Mouse (Mus musculus) forebrain, postnatal 0 days (tissue): ENCODE data around the gene Fbxw8. TPM values are rescaled to one million over a fixed set of nuclear protein-coding genes. Genes with fewer than 3 reads are reported as not detected.

Experiments
- ATAC-seq: fragments of 200-750 bp; cut with Nextera tagmentation; 2 replicates; pipeline ENCODE4 v1.8.0; 2017; ENCODE audit warnings: mild to moderate bottlenecking, moderate library complexity
- DNase-seq: peaks from one replicate; pipeline ENCODE4 v3.0.0-alpha.2; 2015
- H3K27ac ChIP-seq: fragments of 300-500 bp; sonication (generic); 2 replicates; pipeline ENCODE4 v1.5.1; 2014; ENCODE audit warnings: low read depth, mild to moderate bottlenecking, antibody characterized with exemption, low read length, moderate library complexity, mixed read lengths
- H3K27me3 ChIP-seq: fragments of 300-500 bp; sonication (generic); 2 replicates; pipeline ENCODE4 v1.6.1; 2014; ENCODE audit warnings: mild to moderate bottlenecking, low read length, mixed read lengths; ENCODE audit not compliant: insufficient read depth
- H3K36me3 ChIP-seq: fragments of 300-500 bp; sonication (generic); 2 replicates; pipeline ENCODE4 v1.6.1; 2014; ENCODE audit warnings: mild to moderate bottlenecking, moderate library complexity; ENCODE audit not compliant: insufficient read depth
- H3K4me1 ChIP-seq: fragments of 300-500 bp; sonication (generic); 2 replicates; pipeline ENCODE4 v1.6.1; 2014; ENCODE audit warnings: antibody characterized with exemption; ENCODE audit not compliant: insufficient read depth
- H3K4me2 ChIP-seq: fragments of 300-500 bp; sonication (generic); 2 replicates; pipeline ENCODE4 v1.6.1; 2014; ENCODE audit warnings: low read depth, mild to moderate bottlenecking, moderate library complexity
- H3K4me3 ChIP-seq: fragments of 300-500 bp; sonication (generic); 2 replicates; pipeline ENCODE4 v1.5.1; 2014; ENCODE audit warnings: low read depth, low read length, mixed read lengths
- H3K9ac ChIP-seq: fragments of 300-500 bp; sonication (generic); 2 replicates; pipeline ENCODE4 v1.6.1; 2014; ENCODE audit warnings: mild to moderate bottlenecking
- H3K9me3 ChIP-seq: fragments of 300-500 bp; sonication (generic); 2 replicates; pipeline ENCODE4 v1.6.1; 2016; ENCODE audit warnings: low read length
- CTCF ChIP-seq: sonication (generic); IDR thresholded peaks from 2 replicates; pipeline ENCODE4 v1.5.1; 2016; ENCODE audit warnings: antibody characterized with exemption, control low read depth, low read depth
- WGBS: fragments of 180-500 bp; shearing (Covaris S2); extraction: QIAGEN DNeasy Blood & Tissue Kit; methylation state at CpG from one replicate; pipeline ENCODE4 v1.1.7; 2014; 5-methylcytosine and 5-hydroxymethylcytosine counted together
- polyA plus RNA-seq: library from polyadenylated mRNA; unstranded; fragments of >200 nt; fragmentation: Nextera tagmentation; extraction: Ambion mirVana; gene quantifications from 2 replicates; pipeline ENCODE4 v1.2.1, GENCODE M21; 2015
- total RNA-seq: library from RNA; depleted of rRNA; stranded (reverse); fragments of >200 nt; gene quantifications from 2 replicates; pipeline ENCODE4 v1.2.3, GENCODE M21; 2014; rRNA removed

Fbxw8 gene
- total RNA-seq = 42.8 and 51.0 TPM in 2 replicates
- 15.2 and 16.4 TPM in 2 replicates for polyA plus RNA-seq

DNA sequence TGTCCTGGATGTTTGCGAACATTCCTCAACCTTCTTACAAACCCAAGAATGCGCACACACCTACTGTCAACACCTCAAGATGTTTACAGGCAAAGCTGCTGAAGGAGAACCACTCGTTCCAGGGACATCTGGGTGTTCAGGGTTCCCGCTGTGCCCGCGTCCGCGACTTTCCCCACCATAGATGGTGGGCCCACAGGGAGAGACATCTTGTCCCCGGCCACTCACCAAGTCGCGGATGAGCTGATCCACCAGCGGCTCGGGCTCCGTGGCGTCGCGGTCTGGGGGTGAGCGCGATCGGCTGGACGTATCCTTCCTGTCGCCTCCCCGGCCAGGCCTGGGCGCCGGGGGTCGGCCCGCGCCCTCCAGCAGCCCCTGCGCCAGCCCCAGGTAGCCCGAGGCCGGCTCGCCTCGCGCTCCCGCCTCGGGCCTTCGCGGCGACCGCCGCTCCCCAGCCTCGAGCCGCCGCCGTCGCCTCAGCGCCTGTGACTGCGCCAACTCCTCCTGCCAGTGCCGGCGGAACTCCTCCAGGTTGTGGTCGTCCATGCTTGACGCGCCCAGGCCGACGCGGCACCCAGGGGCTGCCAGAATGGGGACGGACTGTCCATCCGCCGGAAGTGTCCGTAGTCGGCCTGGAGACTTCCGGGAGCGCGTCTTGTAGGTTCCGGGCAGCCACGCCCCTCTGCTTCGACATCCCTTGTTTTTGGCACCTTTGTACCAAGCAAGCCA, at the start of gene Fbxw8:
TSS of gene Fbxw8 (minus strand) at position 626 of the 726 bp plus-strand sequence.
- Histone ChIP-seq H3K36me3 (no peaks in the 10 kb centered on the region), H3K4me2 (peak within 1 kb of the TSS; percentile 82), H3K9ac (peak within 1 kb of the TSS; percentile 82), H3K4me1 (peaks cover 4% of the 10 kb centered on the region; the same call in 1 of the 2 replicates), H3K4me3 (peak within 1 kb of the TSS; percentile 93), H3K27me3 (no peaks in the 10 kb centered on the region), H3K27ac (no peak within 1 kb of the TSS), H3K9me3 (no peaks in the 10 kb centered on the region)
- ATAC-seq (peak; percentile 95), DNase-seq (peak; percentile 93)
- TF ChIP-seq CTCF = no peak
- under 1% methylated on average over 65 of the region's 67 CpGs for WGBS

GRCm38 (mm10) chr5:118204675-118205440, 49.6 kb upstream of the Fbxw8 start:
- Histone ChIP-seq H3K4me2 (no peak overlapping the region), H3K36me3 (peaks cover 28% of the 10 kb centered on the region), H3K4me3 (no peak overlapping the region), H3K9ac (no peak overlapping the region), H3K4me1 (no peaks in the 10 kb centered on the region), H3K9me3 (no peaks in the 10 kb centered on the region), H3K27me3 (no peaks in the 10 kb centered on the region), H3K27ac (no peak overlapping the region)
- no peak for TF ChIP-seq CTCF
- no peak for DNase-seq
- no peak for ATAC-seq
- 85% methylated on average over 16 of the region's 16 CpGs for WGBS

DNA sequence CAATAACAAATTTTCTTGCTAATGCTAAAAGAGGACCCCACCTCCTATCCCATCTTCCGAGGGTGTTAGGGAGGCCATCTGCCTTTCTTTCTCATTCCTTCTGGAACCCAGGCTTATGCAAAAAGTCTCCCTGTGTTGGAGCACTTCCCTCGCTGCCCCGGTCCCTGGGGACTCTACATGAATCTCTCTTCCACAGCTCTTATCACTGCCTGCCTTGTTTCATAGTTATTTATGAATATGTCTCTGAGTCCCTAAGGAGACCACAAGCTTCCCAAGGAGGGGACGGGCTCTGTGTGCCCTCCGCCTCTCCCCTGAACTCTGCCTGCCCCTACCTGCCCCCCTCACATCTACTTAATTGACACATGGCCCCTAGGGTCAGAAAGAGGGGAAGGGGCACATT, 44.4 kb upstream of the Fbxw8 start:
- H3K27me3 ChIP-seq = no peaks in the 10 kb centered on the region
- H3K9ac ChIP-seq = no peak overlapping the region
- no peak for TF ChIP-seq CTCF
- no peak overlapping the region for H3K4me3 ChIP-seq
- ATAC-seq (peak; percentile 50), DNase-seq (no peak)
- H3K9me3 ChIP-seq = no peaks in the 10 kb centered on the region
- H3K4me1 ChIP-seq = no peaks in the 10 kb centered on the region
- WGBS = 65% methylated on average over 5 of the region's 5 CpGs
- peaks cover 26% of the 10 kb centered on the region for H3K36me3 ChIP-seq
- 0 out of 2 replicates have a peak overlapping the region, but pooled peaks have one; percentile 21 for H3K27ac ChIP-seq
- H3K4me2 ChIP-seq = no peak overlapping the region

GRCm38 (mm10) chr5:118197421-118197820, 42.2 kb upstream of the Fbxw8 start:
- Histone ChIP-seq H3K4me3 (no peak overlapping the region), H3K4me2 (no peak overlapping the region), H3K9me3 (no peaks in the 10 kb centered on the region), H3K36me3 (peaks cover 30% of the 10 kb centered on the region), H3K27me3 (no peaks in the 10 kb centered on the region), H3K27ac (no peak overlapping the region), H3K9ac (no peak overlapping the region), H3K4me1 (no peaks in the 10 kb centered on the region)
- ATAC-seq = peak; percentile 37; the same call in 1 of the 2 replicates
- no peak for TF ChIP-seq CTCF
- DNase-seq = no peak
- 54% methylated on average over 13 of the region's 13 CpGs for WGBS

- H3K9ac ChIP-seq = peak overlapping the region; percentile 18; the same call in 1 of the 2 replicates
- H3K9me3 ChIP-seq = no peaks in the 10 kb centered on the region
- WGBS = 10% methylated on average over 18 of the region's 18 CpGs
- TF ChIP-seq CTCF = no peak
- H3K4me3 ChIP-seq = no peak overlapping the region
- DNase-seq (peak; percentile 41), ATAC-seq (no peak)
- peaks cover 10% of the 10 kb centered on the region; the same call in 1 of the 2 replicates for H3K4me1 ChIP-seq
- H3K27ac ChIP-seq = no peak overlapping the region
- H3K27me3 ChIP-seq = no peaks in the 10 kb centered on the region
- H3K36me3 ChIP-seq = peaks cover 4% of the 10 kb centered on the region
- no peak overlapping the region for H3K4me2 ChIP-seq
Measured at GRCm38 (mm10) chr5:118192221-118192620, 37.0 kb upstream of the Fbxw8 start.

GRCm38 (mm10) chr5:118190491-118190890, 35.2 kb upstream of the Fbxw8 start:
- ATAC-seq (no peak), DNase-seq (no peak)
- no peaks in the 10 kb centered on the region for H3K27me3 ChIP-seq
- peaks cover 11% of the 10 kb centered on the region; the same call in 1 of the 2 replicates for H3K4me1 ChIP-seq
- no peak overlapping the region for H3K9ac ChIP-seq
- H3K27ac ChIP-seq = no peak overlapping the region
- no peak overlapping the region for H3K4me2 ChIP-seq
- no peak for TF ChIP-seq CTCF
- H3K4me3 ChIP-seq = no peak overlapping the region
- WGBS = 88% methylated on average over 9 of the region's 9 CpGs
- H3K9me3 ChIP-seq = no peaks in the 10 kb centered on the region
- peaks cover 4% of the 10 kb centered on the region for H3K36me3 ChIP-seq
